Mouse (Mus musculus): ENCODE measurements at regions not wholly inside any gene's neighbourhood (a gene's known extent, or its start where the extent isn't known, plus 50 kb on each side); places are given as distances from the start of the nearest gene placed in this dataset.

DNA sequence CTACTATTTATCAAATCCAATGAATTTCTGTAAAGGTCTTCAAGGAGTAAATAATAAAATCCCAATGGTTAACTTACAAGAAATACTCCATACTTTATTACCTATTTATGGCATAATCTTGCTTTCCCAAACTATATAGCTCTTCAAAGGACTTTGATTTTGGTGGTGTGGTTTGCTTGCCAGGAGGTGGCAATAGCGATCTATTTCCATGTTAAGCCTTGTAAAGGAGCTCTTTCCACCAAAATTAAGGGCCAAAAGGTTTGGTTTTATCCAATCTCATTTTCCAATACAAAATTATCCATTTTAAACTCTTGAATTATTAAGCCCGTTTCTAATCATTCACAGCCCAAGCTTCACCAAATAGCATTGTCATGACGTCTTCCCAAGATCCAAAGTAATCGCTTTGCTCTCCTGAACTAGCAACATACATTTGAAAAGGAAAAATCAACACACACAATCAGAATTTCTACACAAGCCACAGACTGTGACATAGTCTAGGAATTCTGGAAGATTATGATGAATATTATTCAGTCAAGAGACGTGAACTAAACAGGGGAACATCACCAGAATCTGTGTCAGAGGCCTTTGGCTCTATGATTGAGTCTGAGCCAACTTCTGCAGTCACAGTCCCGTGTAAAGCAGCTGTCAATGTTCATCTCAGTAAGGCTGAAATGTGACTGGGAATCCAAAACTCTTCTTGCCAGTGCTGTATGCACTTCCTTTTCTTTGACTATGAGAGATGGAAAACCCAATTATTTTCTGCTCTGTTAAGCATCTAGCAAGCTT is 986.9 kb downstream of the Tbl1xr1 start:
- H3K27ac ChIP-seq (replicated peaks) = no peak overlapping the region
- H3K4me2 ChIP-seq (replicated peaks) = no peak overlapping the region
- H3K36me3 ChIP-seq = no peaks in the 10 kb centered on the region
- H3K4me1 ChIP-seq = no peaks in the 10 kb centered on the region
- no peak for ATAC-seq (replicated peaks)
- H3K9me3 ChIP-seq = no peaks in the 10 kb centered on the region
- H3K9ac ChIP-seq (replicated peaks) = no peak overlapping the region
- H3K27me3 ChIP-seq = no peaks in the 10 kb centered on the region
- WGBS = 71% methylated on average over 6 of the region's 6 CpGs
- no peak overlapping the region for H3K4me3 ChIP-seq

DNA sequence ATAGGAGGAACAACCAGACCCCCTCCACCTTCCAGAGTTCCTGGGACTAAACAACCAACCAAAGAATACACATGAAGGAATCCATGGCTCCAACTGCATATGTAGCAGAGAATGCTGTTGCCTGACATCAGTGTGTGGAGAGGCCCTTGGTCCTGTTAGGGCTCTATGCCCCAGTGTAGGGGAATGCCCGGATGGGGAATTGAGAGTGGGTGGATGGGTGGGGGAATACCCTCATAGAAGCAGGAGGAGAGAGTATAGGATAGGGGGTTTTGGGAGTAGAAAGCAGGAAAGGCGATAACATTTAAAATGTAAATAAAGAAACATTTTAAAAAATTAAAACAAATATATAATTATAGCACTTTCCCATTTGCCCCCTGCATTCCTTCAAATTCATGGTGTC is 995.0 kb downstream of the Tbl1xr1 start:
- H3K4me1 ChIP-seq = no peaks in the 10 kb centered on the region
- no peak overlapping the region for H3K9ac ChIP-seq (replicated peaks)
- no peak overlapping the region for H3K4me3 ChIP-seq
- no peaks in the 10 kb centered on the region for H3K27me3 ChIP-seq
- H3K27ac ChIP-seq (replicated peaks) = no peak overlapping the region
- ATAC-seq (replicated peaks) = no peak
- WGBS = 89% methylated on average over 2 of the region's 2 CpGs
- no peak overlapping the region for H3K4me2 ChIP-seq (replicated peaks)
- no peaks in the 10 kb centered on the region for H3K36me3 ChIP-seq
- H3K9me3 ChIP-seq = no peaks in the 10 kb centered on the region

All from forebrain, embryonic 15.5 days (tissue).